Mouse (Mus musculus) kidney, postnatal 14 days (tissue): ENCODE results near the gene Wdr62.
"Not testable (repeated sequence)": the region's sequence is repeated elsewhere in the genome, so short reads cannot be mapped to it uniquely, and the experiment has no call there.

Source experiments
- DNase-seq: peaks from one replicate; pipeline ENCODE4 v3.0.0; 2022; ENCODE audit warnings: mixed read lengths

Wdr62 gene

DNA sequence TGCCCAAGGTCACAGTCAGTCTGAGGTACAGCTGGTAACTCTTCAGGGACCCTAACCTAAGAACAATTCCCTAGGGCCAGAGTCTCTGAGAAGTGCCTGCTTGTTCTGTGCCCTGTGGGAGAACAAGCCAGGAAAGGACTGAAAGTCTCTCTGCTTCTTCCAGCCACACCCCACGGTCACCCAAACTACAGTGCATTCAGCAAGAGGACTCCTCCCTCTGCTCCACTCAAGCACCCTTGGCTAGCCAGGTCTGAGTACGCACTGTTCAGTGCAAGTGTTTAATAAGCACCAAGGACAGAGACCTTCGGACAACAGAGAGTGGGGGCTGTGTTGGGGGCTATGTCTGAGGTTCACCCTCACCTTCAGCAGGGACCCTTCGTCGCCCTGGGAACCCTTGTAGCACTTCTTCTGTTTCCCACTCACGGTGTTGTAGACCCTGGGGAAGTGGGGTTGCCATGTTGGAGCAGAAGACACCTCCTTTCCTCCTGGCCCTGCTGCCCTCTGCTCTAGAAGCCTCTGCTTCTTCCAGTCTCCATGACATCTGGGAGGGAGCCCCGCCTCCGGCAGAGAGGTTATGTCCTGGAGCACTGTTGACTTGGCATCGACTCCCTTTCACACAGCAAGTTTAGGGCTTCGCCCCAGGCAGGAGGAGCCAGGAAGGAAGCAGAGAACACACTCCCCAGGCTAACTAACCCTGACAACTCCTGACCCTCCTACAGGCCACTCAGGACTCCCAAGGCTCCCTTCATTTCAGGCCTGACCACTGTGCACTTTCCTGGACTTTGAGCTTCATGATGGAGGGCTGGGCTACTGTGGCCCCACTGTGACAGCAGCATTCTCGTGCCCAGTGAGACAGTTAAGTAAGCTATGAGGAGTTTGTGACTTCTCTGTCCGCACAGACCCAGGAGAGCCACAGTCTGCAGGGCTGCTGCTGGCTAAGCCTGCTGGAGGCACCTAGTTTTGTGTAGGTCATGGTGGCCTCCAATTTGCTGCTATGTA lies 28.0 kb downstream of the Wdr62 start:
- peak; percentile 53 for DNase-seq

- not testable (repeated sequence) for DNase-seq
Measured at GRCm38 (mm10) chr7:30237374-30237773, 42.8 kb downstream of the Wdr62 start.

GRCm38 (mm10) chr7:30235625-30236024 lies 44.6 kb downstream of the Wdr62 start, which contains the start of gene Ovol3:
Ovol3 (minus strand) TSS chr7:30235725.
- no peak for DNase-seq

DNA sequence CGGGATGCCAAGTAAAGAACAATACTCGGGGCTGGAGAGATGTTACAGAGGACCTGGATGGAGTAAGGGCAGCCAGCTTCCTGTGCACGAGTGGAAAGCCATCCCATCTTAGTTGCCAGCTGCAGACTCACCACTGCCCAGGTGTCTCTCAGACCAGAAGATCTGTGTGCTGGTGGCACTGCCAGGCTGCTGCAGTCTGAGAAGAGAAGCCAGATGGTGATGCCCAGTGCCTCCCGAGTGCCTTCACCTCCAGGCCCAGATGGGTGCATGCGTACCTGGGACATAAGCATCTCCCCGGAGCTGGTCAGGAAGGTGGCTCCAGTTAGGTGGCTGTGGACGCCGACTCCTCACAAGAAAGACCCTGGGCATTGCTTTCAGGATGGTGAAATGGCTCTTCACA lies 45.1 kb downstream of the Wdr62 start:
- no peak for DNase-seq

- DNase-seq: peak; percentile 81
Measured at GRCm38 (mm10) chr7:30234276-30234858, 45.9 kb downstream of the Wdr62 start.

GRCm38 (mm10) chr7:30233387-30233786 lies 46.8 kb downstream of the Wdr62 start:
- DNase-seq: peak; percentile 14

DNA sequence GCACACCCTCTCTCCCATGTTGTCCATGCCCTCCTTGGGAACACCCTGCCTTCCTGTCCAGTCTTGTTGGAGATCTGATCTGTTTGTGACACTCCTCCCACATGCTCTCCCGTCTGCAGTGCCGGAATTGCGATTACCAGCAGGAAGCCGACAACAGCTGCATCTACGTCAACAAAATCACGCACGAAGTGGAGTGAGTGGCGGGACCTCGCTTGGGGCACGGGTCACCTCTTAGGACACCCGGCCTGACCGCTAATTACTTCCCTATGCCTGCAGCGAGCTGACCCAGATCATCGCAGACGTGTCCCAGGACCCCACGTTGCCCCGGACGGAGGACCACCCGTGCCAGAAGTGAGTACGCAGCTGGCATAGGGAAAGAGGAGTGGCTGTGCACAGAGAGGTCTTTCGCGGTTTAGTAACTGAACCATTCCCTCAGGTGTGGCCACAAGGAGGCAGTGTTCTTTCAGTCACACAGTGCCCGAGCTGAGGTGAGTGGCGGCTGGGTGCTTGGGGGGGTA lies 47.5 kb downstream of the Wdr62 start:
- DNase-seq: peak; percentile 70

- peak; percentile 99 for DNase-seq
Measured at GRCm38 (mm10) chr7:30231669-30232454, 48.4 kb downstream of the Wdr62 start, which contains the start of the genes Polr2i and Tbcb. Polr2i (plus strand) TSS chr7:30231948. Tbcb (minus strand) TSS chr7:30232272.

GRCm38 (mm10) chr7:30231328-30231668 lies 48.9 kb downstream of the Wdr62 start:
- no peak for DNase-seq

DNA sequence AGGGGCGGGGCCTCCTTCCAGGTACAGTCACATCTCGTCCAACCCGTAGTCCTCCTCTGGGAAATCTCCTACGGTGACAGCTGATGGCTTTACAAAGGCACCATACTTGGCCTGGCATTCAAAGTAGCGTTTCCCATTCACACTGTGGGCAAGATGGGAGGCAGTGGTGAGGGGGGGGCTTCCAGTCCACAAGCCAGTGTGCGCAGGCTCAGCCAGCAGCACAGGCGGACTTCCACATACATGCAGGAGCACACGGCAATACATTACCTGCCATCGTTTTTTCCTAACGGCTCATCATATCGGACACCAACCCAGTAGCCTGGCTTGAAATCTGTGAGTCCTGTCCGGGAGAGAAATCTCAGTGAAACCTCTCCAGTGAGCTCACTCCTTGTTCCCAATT lies 56.0 kb downstream of the Wdr62 start:
- no peak for DNase-seq

DNA sequence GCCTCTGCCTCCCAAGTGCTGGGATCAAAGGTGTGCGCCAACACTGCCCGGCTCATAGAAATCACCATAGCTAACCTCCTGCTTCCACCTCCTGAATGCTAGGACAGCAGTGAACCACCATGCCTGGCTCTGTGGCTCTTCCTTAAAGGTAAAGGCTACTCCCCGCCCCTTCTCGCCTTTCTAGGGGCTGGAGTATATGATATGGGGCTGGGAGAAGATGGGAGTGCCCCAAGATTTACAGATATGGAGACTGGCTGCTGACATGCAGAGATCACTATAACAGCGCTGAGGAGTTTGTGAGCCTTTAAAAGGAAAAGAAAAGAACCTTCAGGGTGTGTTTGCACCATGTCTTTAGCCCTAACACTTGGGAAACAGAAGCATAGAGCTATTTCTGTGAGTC lies 58.0 kb downstream of the Wdr62 start:
- DNase-seq: no peak

GRCm38 (mm10) chr7:30221433-30221832 lies 58.8 kb downstream of the Wdr62 start:
- DNase-seq: no peak

DNA sequence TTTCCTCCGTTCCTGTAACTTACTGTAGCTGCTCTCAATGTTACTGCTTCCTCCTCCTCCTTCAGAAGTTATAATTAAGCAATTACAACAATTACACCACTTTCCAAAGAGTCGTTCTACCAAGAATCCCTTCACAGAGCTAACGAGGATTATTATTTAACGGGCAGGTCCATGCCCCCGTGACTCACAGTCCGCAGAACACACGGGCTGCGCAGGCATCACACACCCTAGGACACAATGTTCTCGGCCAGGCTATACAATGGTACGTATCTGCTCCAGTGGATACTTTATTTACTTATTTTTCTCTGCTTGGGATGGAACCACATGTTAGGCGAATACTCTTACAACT lies 60.2 kb downstream of the Wdr62 start:
- peak; percentile 70 for DNase-seq

- peak; percentile 86 for DNase-seq
Measured at GRCm38 (mm10) chr7:30219293-30220007, 60.8 kb downstream of the Wdr62 start.

DNA sequence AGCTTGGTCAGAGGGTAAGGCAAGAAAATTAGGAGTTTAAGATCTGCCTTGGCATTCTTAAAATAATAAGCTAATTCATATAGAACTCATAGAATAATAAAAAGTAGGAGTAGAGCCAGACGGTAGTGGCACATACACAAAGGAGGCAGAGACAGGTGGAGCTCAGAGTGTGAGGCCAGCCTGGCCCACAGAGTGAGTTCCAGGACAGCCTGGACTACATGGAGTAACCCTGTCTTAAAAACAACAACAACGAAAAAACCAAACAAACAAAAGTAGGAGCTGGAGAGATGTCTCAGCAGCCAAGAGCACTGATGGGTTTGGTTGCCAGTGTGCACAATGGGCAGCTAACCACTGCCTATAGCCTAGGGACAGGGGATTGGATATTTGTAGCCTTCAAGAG lies 62.9 kb downstream of the Wdr62 start:
- DNase-seq: no peak

DNA sequence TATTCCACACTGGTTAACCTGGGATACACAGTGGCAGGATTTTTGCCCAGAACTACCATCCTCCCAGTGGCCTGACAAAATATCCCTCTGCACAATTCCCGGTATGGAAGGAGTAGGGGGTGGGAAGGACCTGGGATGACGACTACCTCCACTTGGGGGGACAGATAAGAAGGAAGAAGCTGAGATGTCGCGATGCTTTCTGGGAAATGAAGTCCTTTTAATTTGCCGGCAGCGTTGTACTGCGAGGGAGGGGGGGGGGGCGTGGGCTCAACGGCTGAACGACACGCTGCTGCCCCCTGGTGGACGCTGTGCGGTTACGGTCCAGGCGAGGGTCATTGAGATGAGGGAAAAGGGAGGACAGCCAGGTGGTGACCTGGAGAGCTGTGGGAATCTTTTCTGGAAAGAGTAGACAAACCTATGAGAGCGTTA lies 63.5 kb downstream of the Wdr62 start:
- peak; percentile 82 for DNase-seq

DNA sequence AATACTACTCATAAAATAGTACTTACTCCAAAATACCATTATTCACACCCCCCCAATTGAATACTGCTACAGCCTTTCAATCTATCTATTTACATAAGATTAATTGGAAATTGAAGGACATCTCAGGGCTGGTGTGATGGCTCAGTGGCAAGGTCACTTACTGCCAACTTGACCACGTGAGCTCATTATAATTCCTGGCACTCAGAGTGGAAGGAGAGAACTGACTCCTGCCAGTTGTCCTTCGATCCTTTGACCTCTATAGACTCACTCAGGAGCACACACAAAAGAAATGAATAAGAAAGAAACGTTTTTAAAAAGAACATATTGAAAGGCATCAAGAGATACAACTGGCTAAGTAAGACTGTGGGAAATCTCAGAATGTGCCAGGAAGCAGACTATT lies 64.3 kb downstream of the Wdr62 start:
- peak; percentile 43 for DNase-seq

DNA sequence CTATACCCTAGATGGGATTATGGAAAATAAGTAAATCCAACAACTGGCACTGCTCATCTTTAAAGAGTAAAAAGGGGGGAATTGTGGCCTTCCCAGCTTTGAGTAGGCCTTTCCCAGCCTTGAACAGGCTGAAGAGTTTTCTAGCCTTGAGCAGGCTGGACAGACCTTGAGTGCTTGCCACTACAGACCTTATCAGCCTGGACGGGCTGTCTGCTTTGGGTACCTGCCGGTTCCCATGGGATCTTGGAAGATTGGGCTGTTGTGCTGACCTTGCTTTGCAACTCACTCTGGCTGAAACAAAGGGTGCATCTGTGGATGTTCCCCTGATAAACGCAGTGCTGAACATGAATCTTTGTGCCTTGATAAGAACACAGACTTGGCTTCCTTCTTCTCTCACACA lies 66.3 kb downstream of the Wdr62 start:
- DNase-seq: no peak

DNA sequence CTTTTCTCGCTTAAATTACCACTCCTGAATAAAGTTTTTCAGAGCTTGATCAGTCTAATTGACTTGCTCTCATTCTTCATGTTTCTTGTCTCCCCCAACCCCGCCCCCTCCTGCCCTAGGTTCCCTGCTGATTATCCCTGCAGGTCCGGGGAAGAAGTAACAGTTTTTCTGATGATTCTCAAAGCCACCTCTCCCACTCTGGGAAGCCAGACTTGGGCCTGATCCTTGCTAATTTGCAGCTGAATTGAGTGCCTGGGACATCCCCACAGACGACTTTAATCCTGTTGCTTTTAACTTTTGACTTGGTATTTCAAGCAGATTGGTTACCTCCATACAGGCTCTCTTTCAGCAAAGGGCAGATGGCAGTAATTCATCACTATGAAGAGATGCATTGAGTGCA lies 69.2 kb downstream of the Wdr62 start:
- DNase-seq: no peak

GRCm38 (mm10) chr7:30206364-30206763 lies 73.9 kb downstream of the Wdr62 start:
- DNase-seq: not testable (repeated sequence)

DNA sequence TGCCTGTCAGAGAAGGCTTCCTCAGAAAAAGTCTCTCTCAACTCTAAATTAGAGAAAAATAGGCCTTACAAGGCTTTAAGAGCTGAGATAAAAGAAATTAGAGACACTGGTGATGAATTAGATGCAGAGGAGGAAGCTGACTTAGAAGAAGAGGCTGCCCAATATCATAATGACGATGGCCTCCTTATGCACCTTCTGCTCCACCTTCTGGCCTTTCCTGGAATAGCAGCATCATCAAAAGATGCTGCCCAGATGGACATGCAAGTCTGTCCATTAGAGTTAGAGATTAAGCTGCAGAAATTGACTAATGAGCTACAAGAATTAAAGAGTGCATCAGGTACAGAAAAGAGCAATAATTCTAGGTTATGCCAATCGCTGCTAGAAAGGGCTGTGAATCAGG lies 74.8 kb downstream of the Wdr62 start:
- DNase-seq: peak; percentile 74

DNA sequence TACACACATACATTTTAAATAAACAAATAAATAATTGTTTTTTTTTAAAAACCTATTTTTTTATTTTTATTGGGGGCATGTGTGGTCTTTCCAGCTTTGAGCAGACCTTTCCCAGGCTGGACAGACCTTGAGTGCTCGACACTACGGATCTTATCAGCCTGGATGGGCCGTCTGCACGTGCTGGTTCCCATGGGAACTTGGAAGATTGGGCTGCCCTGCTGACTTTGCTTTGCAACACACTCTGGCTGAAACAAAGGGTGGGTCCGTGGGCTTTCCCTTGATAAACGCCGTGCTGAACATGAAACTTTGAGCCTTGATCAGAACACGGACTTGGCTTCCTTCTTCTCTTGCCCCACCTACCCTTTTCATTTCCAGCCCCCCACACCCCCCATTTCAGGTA lies 75.8 kb downstream of the Wdr62 start:
- no peak for DNase-seq
